Mouse (Mus musculus): ENCODE data around the gene Actg2. TPM values are rescaled to one million over a fixed set of nuclear protein-coding genes. Genes with fewer than 3 reads are reported as not detected.

Actg2 gene
- polyA plus RNA-seq, 1 experiment from 2014 or later, result 2.2 TPM

DNA sequence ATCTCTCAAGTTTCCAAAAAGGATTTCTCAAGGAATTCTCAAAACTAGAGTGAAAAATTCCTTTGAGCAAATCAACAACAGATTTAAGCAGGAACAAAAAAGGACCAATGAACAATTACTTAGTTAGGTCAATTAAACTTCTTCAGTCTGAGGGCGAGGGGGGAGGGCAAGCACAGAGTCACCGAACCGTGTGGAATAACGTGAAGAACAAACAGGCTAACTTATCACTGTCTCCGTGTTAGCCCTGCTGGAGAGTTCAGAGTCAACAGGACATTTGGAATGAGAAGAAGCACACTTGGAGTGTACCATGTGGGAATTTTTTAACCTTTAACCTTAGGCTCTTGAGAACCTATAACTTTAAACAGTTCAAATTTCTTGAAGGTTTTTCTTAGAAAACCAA is 12.3 kb upstream of the Actg2 start:
- no peak for ATAC-seq
- Histone ChIP-seq H3K27me3 (no peaks in the 10 kb centered on the region), H3K9ac (no peak overlapping the region), H3K27ac (no peak overlapping the region), H3K9me3 (replicated peaks) (no peaks in the 10 kb centered on the region), H3K4me2 (no peak overlapping the region), H3K36me3 (ENCODE audit: poor library complexity, severe bottlenecking) (peaks cover 43% of the 10 kb centered on the region), H3K4me3 (no peak overlapping the region), H3K4me1 (no peaks in the 10 kb centered on the region)
- WGBS, result 40% methylated on average over 5 of the region's 5 CpGs

- no peaks in the 10 kb centered on the region for H3K27me3 ChIP-seq
These were observed 9.7 kb upstream of the Actg2 start for GRCm38 (mm10) chr6:83545778-83546177.

DNA sequence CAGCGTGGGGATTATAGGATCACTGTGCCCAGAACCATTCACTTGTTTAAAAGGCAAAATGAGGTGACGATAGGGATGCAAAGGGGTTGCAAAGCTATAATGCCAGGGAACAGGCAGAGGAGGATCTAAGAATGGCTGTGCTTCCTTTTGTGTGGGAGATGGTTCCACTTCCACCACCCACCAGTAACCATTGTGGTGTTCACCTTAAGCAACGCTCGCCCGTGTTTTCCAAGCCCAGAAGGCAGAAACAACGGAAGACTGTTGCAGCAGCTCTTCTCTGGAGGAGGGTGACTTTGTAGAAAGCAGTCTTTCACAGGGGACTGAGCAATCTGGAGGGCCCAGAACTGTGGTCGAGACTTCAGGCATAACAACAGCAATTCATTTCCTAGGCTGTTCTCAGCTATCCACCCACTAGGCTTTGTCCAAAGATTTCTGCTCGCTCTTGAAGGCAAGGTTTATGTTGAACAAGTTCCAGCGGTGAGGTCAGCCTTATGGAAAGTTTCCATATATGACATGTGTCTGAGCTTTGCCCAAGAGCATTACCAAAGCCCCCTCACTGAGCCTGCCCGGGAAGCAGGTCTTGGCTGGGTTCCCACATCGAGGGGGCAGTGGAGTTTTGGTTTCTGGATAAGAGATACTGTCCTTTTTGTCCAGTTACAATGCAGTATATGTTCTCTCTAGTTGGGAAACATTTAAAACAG is 5.8 kb upstream of the Actg2 start:
- H3K36me3 ChIP-seq (ENCODE audit: poor library complexity, severe bottlenecking), result peaks cover 37% of the 10 kb centered on the region

More at GRCm38 (mm10) chr6:83545778-83546177, 9.7 kb upstream of the Actg2 start:
- H3K4me3 ChIP-seq, result no peak overlapping the region
- H3K36me3 ChIP-seq (ENCODE audit: poor library complexity, severe bottlenecking), result peaks cover 45% of the 10 kb centered on the region
- 86% methylated on average over 3 of the region's 3 CpGs for WGBS
- ATAC-seq, result no peak
- H3K9me3 ChIP-seq (replicated peaks), result no peaks in the 10 kb centered on the region
- H3K4me2 ChIP-seq, result no peak overlapping the region
- H3K4me1 ChIP-seq, result no peaks in the 10 kb centered on the region
- H3K27ac ChIP-seq, result no peak overlapping the region
- no peak overlapping the region for H3K9ac ChIP-seq

DNA sequence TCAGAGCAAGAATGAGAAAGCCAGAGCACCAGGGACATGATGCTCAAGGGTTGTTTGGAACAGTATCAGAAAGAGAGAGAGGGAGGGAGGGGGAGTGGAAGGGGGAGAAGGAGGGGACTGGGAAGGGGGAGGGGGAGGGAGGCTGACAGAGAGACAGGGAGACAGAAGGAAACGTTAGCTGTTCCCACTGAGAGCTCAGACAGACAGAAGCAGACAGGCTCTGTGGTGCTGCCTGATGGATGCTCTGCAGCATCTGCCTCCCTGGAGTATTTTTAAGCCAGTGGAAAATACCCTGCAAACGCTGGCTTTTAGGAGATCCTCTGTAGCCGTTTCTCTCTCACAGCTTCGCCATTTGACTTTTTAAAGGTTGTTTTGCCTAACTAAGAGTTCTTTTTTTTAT is 4.0 kb upstream of the Actg2 start:
- 55% methylated on average over 4 of the region's 4 CpGs for WGBS
- no peak overlapping the region for H3K27ac ChIP-seq

More for the DNA sequence above, 5.8 kb upstream of the Actg2 start:
- no peak for ATAC-seq
- no peaks in the 10 kb centered on the region for H3K4me1 ChIP-seq
- WGBS, result 74% methylated on average over 11 of the region's 11 CpGs
- no peak overlapping the region for H3K9ac ChIP-seq
- no peak overlapping the region for H3K4me2 ChIP-seq
- no peaks in the 10 kb centered on the region for H3K9me3 ChIP-seq (replicated peaks)
- H3K27ac ChIP-seq, result no peak overlapping the region
- no peaks in the 10 kb centered on the region for H3K27me3 ChIP-seq
- H3K4me3 ChIP-seq, result no peak overlapping the region

GRCm38 (mm10) chr6:83536795-83537059 is 662 bp upstream of the Actg2 start:
- Histone ChIP-seq H3K36me3 (ENCODE audit: poor library complexity, severe bottlenecking) (no peaks in the 10 kb centered on the region), H3K9ac (no peak overlapping the region), H3K4me1 (no peaks in the 10 kb centered on the region), H3K4me2 (no peak overlapping the region), H3K4me3 (no peak overlapping the region), H3K27me3 (no peaks in the 10 kb centered on the region), H3K9me3 (replicated peaks) (no peaks in the 10 kb centered on the region), H3K27ac (no peak overlapping the region)
- WGBS, result 44% methylated on average over 6 of the region's 6 CpGs
- ATAC-seq, result no peak

More for the DNA sequence above, 4.0 kb upstream of the Actg2 start:
- H3K36me3 ChIP-seq (ENCODE audit: poor library complexity, severe bottlenecking), result peaks cover 19% of the 10 kb centered on the region
- H3K4me3 ChIP-seq, result no peak overlapping the region
- no peak overlapping the region for H3K9ac ChIP-seq
- ATAC-seq, result no peak
- no peaks in the 10 kb centered on the region for H3K27me3 ChIP-seq
- no peaks in the 10 kb centered on the region for H3K9me3 ChIP-seq (replicated peaks)
- H3K4me1 ChIP-seq, result no peaks in the 10 kb centered on the region
- no peak overlapping the region for H3K4me2 ChIP-seq

DNA sequence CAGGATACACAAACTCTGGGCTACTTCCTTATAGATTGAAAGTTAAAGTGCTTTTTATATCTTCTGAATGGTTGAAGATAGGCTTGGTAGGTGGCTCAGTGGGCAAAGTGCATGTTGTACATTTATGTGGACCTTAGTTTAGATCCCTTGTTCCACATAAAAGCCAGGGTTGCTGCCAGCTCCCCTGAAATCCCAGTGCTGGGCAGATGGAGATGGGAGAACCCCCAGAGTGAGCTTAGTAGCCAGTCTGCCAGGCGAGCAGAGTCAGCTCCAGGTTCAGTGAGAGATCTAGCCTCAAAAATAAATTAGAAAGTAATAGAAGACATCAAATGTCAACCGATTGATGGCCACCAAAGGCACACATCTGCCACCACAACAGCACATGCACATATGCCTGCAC is 3.5 kb downstream of the Actg2 start:
- Histone ChIP-seq H3K4me1 (no peaks in the 10 kb centered on the region), H3K27me3 (no peaks in the 10 kb centered on the region), H3K4me2 (no peak overlapping the region), H3K27ac (no peak overlapping the region), H3K4me3 (no peak overlapping the region), H3K9me3 (replicated peaks) (no peaks in the 10 kb centered on the region), H3K9ac (no peak overlapping the region), H3K36me3 (ENCODE audit: poor library complexity, severe bottlenecking) (no peaks in the 10 kb centered on the region)
- no peak for ATAC-seq
- WGBS, result 69% methylated on average over 2 of the region's 2 CpGs

DNA sequence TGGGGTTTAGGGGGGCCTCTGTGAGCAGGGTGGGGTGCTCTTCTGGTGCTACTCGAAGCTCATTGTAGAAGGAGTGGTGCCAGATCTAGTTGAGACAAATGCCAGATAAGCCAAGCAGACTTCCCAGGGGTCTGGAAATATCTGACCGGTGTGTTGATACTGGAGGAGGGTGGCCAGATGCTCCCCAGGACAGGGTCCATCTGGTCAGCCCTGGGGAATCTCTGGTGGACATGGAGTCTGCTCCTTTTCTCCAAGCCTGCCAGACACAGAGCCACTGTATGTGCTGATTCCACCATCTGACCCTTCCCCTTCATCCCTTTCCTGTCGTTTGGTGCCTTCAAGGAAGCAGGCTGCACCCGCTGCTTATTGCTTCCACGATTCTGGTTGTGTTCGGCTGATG is 12.9 kb downstream of the Actg2 start:
- Histone ChIP-seq H3K9ac (no peak overlapping the region), H3K27ac (no peak overlapping the region), H3K4me2 (no peak overlapping the region), H3K9me3 (replicated peaks) (no peaks in the 10 kb centered on the region), H3K27me3 (no peaks in the 10 kb centered on the region), H3K4me1 (no peaks in the 10 kb centered on the region), H3K36me3 (ENCODE audit: poor library complexity, severe bottlenecking) (no peaks in the 10 kb centered on the region), H3K4me3 (no peak overlapping the region)
- 92% methylated on average over 6 of the region's 6 CpGs for WGBS
- ATAC-seq, result no peak

DNA sequence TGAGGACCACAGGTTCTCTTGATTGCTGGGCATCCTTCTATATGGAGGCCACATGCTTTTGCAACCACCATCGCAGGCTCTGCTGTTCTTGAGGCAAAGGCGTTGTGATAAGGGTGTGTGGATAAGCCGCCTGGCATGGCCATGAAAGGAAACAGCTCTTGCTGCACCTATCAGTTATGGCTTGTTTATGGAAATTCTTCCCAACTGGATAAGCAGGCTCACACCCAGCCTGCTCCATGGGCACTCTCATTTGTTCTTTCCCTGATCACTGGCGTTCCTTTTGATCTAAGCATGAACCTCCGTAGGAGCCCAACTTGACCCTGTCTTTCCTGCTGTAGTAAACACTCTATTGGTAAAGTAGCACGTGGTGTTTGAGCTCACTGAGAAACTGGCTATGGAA is 14.3 kb downstream of the Actg2 start:
- Histone ChIP-seq H3K9me3 (replicated peaks) (no peaks in the 10 kb centered on the region), H3K4me2 (no peak overlapping the region), H3K4me3 (no peak overlapping the region), H3K27me3 (no peaks in the 10 kb centered on the region), H3K27ac (no peak overlapping the region), H3K4me1 (no peaks in the 10 kb centered on the region), H3K36me3 (ENCODE audit: poor library complexity, severe bottlenecking) (no peaks in the 10 kb centered on the region), H3K9ac (no peak overlapping the region)
- WGBS, result 81% methylated on average over 6 of the region's 6 CpGs
- ATAC-seq, result no peak

GRCm38 (mm10) chr6:83518637-83519036 is 17.4 kb downstream of the Actg2 start:
- WGBS, result 86% methylated on average over 3 of the region's 3 CpGs
- Histone ChIP-seq H3K36me3 (ENCODE audit: poor library complexity, severe bottlenecking) (no peaks in the 10 kb centered on the region), H3K9ac (no peak overlapping the region), H3K4me2 (no peak overlapping the region), H3K4me3 (no peak overlapping the region), H3K27me3 (no peaks in the 10 kb centered on the region), H3K27ac (no peak overlapping the region), H3K4me1 (no peaks in the 10 kb centered on the region), H3K9me3 (replicated peaks) (no peaks in the 10 kb centered on the region)
- no peak for ATAC-seq

- WGBS, result 72% methylated on average over 3 of the region's 3 CpGs
- no peak overlapping the region for H3K27ac ChIP-seq
- no peak for ATAC-seq
These were observed 20.9 kb downstream of the Actg2 start for GRCm38 (mm10) chr6:83515172-83515571.

DNA sequence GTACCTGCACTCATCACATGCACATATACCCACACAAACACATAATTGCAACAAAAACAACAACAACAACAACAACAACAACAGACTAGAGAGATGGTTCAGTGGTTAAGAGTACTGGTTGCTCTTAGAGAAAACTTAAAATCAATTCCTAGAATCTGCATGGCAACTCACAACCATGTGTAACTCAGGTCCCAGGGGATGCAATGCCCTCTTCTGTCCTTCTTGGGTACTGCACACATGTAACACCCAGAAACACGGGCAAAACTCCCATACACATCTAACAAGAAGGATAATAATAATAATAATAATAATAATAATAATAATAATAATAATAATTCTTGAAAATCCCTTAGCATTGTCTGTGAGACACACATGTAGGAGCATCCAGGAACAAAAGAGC is 23.6 kb downstream of the Actg2 start:
- Histone ChIP-seq H3K9me3 (replicated peaks) (no peaks in the 10 kb centered on the region), H3K4me1 (peaks cover under 1% of the 10 kb centered on the region; the same call in 1 of the 2 replicates), H3K4me2 (no peak overlapping the region), H3K4me3 (no peak overlapping the region), H3K36me3 (ENCODE audit: poor library complexity, severe bottlenecking) (no peaks in the 10 kb centered on the region), H3K9ac (no peak overlapping the region), H3K27me3 (no peaks in the 10 kb centered on the region), H3K27ac (no peak overlapping the region)
- 17% methylated on average over 1 of the region's 1 CpGs for WGBS
- no peak; the same call in 1 of the 2 replicates for ATAC-seq

More at GRCm38 (mm10) chr6:83515172-83515571, 20.9 kb downstream of the Actg2 start:
- H3K36me3 ChIP-seq (ENCODE audit: poor library complexity, severe bottlenecking), result no peaks in the 10 kb centered on the region
- no peak overlapping the region for H3K4me3 ChIP-seq
- H3K9me3 ChIP-seq (replicated peaks), result no peaks in the 10 kb centered on the region
- H3K9ac ChIP-seq, result no peak overlapping the region; the same call in 1 of the 2 replicates
- H3K4me2 ChIP-seq, result no peak overlapping the region
- H3K4me1 ChIP-seq, result no peaks in the 10 kb centered on the region
- no peaks in the 10 kb centered on the region for H3K27me3 ChIP-seq

DNA sequence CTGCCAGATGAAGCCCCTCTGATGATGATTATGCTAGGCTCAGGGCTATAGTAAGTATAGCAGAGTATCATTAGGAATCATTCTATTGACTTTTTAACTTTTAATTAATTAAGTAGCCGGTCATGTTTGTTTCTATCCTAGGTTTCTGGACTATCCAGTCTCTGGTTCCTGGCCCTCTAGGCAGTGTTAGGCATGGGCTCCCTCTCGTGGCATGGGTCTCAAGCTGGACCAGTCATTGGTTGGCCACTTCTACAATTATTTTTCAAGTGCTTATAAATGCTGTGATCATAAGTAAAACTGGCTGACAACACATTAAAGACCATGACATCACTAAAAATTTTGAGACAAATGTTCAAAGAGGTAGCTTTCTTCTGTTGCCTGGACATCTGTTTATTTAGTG is 25.9 kb downstream of the Actg2 start:
- Histone ChIP-seq H3K27me3 (no peaks in the 10 kb centered on the region), H3K4me2 (no peak overlapping the region), H3K36me3 (ENCODE audit: poor library complexity, severe bottlenecking) (no peaks in the 10 kb centered on the region), H3K9ac (no peak overlapping the region), H3K27ac (no peak overlapping the region), H3K4me1 (peaks cover 16% of the 10 kb centered on the region), H3K4me3 (no peak overlapping the region), H3K9me3 (replicated peaks) (no peaks in the 10 kb centered on the region)
- ATAC-seq, result no peak
- WGBS, result 75% methylated on average over 2 of the region's 2 CpGs

DNA sequence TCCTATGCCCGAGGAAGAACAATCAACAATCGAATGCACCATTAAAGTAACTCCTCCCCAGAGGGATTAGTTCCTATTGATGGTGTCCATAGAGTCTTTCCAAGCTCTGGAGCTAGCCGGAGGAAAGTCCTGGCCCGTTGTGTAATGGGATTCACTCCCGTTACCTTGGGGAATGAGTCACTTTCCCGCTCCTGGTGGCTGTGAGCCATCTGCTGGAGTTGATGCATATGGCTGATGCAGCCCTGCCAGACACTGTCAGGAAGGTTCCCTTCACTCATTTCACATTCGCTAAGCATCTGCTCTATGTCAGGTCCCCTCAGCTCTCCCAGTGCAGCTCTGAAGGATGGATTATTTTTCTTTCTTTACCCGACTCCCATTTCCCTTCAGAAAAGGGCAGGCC is 26.6 kb downstream of the Actg2 start:
- Histone ChIP-seq H3K9ac (no peak overlapping the region), H3K4me2 (no peak overlapping the region), H3K4me3 (no peak overlapping the region), H3K4me1 (peaks cover 19% of the 10 kb centered on the region), H3K36me3 (ENCODE audit: poor library complexity, severe bottlenecking) (no peaks in the 10 kb centered on the region), H3K27ac (no peak overlapping the region), H3K27me3 (no peaks in the 10 kb centered on the region), H3K9me3 (replicated peaks) (no peaks in the 10 kb centered on the region)
- no peak for ATAC-seq
- WGBS, result 44% methylated on average over 8 of the region's 8 CpGs
